Mouse (Mus musculus) adrenal gland, adult 18-20 months (tissue): ENCODE data around the gene Gm13102. TPM values are rescaled to one million over a fixed set of nuclear protein-coding genes. Genes with fewer than 3 reads are reported as not detected.
"Not testable (repeated sequence)": the region's sequence is repeated elsewhere in the genome, so short reads cannot be mapped to it uniquely, and the experiment has no call there.

Source experiments
- DNase-seq, 2 experiments: peaks; one replicate each; pipeline ENCODE4 v3.0.0; 2021 to 2022; ENCODE audit warnings: low spot score in 2 of 2
- long read RNA-seq, 2 experiments: library from polyadenylated mRNA; stranded (forward); transcript quantifications; one replicate each; pipeline ENCODE4 v2.0.0; 2021
- total RNA-seq, 2 experiments: library from RNA; stranded (reverse); gene quantifications; 1 replicate in 1 of 2; 2 replicates in 1 of 2; pipeline ENCODE4 v1.2.3; 2021

Gene Gm13102
- not detected for total RNA-seq
- long read RNA-seq, experiment 1: 0 reads
- long read RNA-seq, experiment 2: 0 reads

GRCm38 (mm10) chr4:144106174-144106573, at the start of gene Gm13102:
Gene Gm13102, plus strand, starts transcription at chr4:144106474.
- not testable (repeated sequence) for DNase-seq

- not testable (repeated sequence) for DNase-seq
Observed at GRCm38 (mm10) chr4:144058826-144059225, 47.4 kb upstream of the Gm13102 start, which contains the start of gene Pramel4. Gene Pramel4, plus strand, starts transcription at chr4:144059126.

Other genes with a start within 250 kb of the Gm13102 start
- gene Pramef6, start 206.1 kb upstream of the Gm13102 start, total RNA-seq: not detected
- not detected for gene Pramef25, start 155.5 kb upstream of the Gm13102 start, total RNA-seq
- gene Gm13101, start 139.5 kb upstream of the Gm13102 start, total RNA-seq: not detected
- not detected for gene Pramef17, start 112.1 kb upstream of the Gm13102 start, total RNA-seq
- not detected for gene Pramel4, start 47.3 kb upstream of the Gm13102 start, total RNA-seq
- gene Oog3, start 56.2 kb downstream of the Gm13102 start, total RNA-seq: not detected
- gene Oog2, start 84.2 kb downstream of the Gm13102 start, total RNA-seq: not detected
- not detected for gene C87977, start 106.8 kb downstream of the Gm13102 start, total RNA-seq
- not detected for gene Pramel5, start 174.0 kb downstream of the Gm13102 start, total RNA-seq
- gene Gm13128, start 223.8 kb downstream of the Gm13102 start, total RNA-seq: not detected